Mouse (Mus musculus): ENCODE data around the gene Fam217a.
"Not testable (repeated sequence)": the region's sequence is repeated elsewhere in the genome, so short reads cannot be mapped to it uniquely, and the experiment has no call there.

Fam217a gene

DNA sequence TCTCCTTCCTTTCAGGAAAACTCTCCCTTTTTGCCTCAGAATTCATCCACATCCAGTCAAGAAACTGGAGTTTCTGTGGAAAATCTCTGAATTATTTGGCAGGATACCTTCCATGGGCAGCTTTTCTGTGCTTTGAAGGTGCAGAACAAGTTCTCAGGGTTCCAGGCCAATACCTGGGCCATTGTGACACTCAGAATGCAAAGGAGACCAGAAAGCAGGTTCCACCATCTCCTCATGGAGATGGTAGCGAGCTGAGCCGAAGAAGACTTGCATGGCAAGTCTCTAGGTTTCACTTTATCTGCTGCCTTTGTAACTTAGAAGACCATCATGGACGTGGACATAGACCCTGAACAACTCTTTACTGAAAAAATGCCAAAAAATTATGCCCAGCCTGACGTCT is at the start of gene Fam217a, which contains the start of gene 4933417A18Rik:
TSS of gene Fam217a (minus strand) at position 101 of the 400 bp plus-strand sequence.
TSS of gene 4933417A18Rik (plus strand) at position 200 of the 400 bp plus-strand sequence.
- no peak for DNase-seq

DNA sequence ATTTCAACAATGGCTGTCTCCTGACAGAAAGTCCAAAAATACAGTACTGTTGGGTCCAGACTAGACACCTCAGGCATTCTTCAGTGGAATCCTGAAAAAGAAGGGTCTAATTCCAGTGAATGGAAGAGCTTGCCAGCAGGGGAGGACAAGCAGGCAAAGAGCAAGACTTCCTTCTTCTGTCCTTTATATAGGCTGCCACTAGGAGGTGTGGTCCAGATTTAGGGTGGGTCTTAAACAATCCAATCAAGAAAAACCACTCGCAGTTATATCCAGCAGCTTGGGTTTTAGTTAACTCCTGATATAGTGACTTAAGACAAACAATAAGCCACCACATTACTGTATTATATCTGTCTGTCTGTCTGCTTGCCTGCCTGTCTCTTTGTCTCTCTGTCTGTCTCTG is 49.7 kb upstream of the Fam217a start:
- DNase-seq: no peak

DNA sequence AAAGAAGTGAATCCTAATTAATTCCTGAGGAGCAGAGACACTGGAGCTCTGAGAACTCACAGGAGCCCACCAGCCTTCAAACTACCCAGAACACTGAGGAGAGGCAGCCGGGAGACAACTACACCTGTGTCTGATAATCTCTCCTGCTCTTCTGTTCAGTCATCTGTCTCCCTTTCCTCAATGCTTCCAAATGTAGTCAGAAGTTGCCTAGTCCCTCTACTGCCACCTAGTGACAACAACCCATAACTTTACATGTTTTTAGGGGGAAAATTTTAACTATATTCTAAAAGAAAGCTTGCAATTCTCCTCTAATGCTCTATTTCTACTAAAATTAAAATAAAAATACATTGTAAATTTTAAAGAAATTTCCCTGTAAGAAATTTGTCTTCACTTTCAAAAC is 49.0 kb upstream of the Fam217a start:
- DNase-seq: no peak

DNA sequence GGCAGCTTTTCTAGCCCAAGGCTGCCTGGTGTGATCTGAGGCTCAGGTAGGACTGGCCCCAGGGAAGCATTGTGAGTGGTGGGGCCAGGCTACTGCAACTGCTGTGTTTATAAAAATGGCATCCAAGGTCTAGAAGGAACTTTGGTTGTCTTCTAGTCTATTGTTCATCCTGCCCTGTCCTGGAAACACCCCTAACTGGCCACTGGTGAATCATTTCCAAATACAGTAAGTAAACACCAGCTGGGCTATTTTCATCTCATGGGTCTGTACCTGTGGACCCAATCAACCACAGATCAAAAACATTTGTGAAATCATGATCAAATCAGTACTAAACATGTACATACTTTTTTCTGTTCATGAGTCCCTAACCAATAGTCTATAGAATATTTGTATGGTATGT is 48.3 kb upstream of the Fam217a start:
- not testable (repeated sequence) for DNase-seq

DNA sequence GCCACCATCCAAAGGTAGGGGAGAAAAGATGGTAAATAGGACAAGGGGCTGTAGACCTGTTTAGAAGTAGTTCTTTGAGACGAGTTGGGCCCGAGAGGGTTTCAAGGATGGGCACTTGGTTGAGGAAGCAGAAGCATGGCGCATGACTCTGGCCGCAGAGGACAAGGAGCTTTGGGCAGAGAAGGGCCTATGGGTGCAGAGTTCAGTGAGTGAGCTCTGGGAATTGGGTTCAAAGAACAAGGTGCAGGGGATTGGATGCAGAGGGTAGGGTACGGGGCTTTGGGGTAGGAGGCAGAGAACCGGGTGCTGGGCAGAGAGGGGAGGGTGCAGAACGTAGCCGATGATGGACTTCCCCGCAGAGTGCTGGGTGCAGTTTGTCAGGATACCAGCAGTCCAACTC is 41.5 kb upstream of the Fam217a start:
- not testable (repeated sequence) for DNase-seq

DNA sequence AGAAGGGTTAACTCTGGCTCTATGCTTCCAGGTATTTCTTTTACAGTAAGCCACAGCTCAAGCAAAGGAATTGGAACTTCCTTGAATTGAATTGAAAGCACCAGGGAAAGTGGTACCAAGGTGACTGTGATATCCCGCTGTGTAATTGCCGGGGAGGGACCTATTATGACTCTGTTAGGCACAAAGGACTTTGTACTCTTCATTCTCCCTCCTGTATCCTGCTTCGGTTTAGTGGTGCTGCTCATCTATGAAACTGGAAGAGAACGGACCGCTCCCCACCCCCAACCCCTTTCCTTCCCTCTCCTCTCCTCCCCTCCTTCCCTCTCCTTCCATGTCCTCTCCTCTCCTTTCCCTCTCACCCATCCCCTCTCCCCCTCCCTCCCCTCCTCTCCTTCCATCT is 40.8 kb upstream of the Fam217a start:
- no peak for DNase-seq

DNA sequence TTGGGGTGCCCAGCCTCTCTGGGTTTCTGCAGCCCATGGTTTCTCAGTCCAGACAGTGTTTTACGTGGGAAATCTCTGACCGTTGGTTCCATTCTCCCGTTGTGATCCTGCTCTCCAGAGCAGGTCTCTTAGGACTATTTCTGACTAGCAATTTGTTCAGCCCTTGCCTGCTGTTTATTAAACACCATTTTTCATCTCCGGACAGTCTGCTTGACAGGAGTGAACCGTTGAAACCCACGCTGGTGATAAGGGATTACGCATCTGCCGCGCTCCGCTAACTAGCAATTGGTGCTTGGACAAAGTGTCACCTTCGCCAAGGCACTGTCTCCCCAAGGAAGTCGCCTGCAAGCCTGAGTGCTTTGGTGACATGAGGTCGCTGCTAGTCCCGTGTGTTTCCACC is 40.3 kb upstream of the Fam217a start:
- no peak for DNase-seq

DNA sequence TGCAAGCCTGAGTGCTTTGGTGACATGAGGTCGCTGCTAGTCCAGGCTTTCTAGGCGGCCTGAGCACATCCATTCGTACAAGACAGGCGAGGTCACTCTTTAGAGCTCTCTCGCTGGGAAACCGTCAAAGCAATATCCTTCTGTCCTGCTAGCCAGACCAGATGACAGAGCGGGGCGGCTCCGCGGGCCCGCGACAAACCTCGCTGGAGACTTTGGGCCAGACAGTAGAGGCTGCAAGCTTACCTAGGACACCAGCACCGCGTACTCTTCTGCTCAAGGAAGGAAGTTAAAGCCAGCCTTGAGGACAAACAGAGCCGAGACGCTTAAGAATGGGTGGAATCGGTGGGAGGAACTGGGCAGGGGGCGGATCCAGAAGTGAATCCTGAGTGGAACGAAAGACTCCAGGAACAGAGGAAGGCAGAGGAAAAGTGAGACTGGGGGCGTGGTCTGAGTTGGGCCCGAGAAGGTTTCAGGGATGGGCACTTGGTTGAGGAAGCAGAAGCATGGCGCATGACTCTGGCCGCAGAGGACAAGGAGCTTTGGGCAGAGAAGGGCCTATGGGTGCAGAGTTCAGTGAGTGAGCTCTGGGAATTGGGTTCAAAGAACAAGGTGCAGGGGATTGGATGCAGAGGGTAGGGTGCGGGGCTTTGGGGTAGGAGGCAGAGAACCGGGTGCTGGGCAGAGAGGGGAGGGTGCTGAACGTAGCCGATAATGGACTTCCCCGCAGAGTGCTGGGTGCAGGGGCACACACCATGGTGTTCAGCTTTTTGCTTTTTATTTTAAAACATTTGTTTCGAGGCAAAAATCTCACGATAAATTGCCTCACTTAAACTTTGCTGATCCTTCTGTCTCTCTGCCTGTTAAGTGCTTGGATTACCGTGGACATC is 39.6 kb upstream of the Fam217a start, which contains the start of gene Eci3:
TSS of gene Eci3 (minus strand) at position 300 of the 887 bp plus-strand sequence.
- peak; percentile 12 to 13 for DNase-seq

DNA sequence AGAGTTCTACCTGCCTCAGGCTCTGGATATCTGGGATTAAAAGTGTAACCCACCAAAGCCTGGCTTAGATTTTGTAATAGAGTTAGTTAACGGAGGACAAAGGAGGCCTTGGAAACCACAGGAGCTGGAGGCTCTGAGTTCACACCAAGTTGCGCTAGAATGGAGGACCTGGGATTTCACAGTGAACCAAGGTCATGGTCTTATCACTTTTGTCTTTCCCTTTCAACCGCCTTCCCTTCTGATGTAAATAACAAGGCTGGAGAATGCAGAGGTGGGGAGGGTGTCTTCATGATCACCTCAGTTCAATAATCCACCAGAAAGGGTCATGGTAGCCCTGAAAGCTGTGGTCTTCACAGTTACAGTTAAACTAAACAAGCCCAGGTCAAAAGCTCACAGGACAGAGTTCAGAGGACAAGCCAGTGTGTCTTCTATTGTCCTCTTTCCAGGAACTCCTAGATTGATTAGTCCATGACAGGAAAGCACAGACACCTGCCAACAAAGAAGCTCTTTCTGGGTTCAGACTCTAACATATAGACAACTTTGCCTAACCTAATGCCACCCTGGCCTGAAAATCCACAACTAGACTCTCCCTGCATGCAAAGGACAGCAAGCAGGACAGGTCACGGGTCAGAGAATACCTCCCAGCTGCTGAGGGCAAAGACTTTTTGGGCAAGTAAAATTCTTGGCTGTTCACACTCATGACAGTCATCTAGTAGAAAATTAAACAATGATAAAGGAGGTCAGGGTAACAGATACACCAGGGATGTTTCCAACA is 37.1 kb upstream of the Fam217a start:
- no peak for DNase-seq

DNA sequence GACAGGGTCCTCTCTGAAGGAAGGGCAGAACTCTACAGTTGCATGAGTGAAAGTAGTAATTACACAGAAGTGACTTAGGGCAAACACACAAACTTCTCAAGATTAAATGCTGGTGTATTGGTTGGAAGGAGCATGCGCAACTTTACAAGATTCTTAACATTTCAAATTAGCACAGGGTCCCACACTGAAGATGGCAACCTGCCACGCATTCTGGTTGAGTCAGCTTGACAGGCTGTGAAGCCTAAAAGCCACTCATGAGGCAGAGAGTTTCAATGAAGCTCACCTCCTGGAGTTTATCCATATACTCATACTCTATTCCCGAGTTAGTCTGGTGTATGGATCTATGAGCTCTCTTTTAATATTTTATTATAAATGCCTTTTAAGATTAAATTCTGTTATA is 34.0 kb upstream of the Fam217a start:
- not testable (repeated sequence) for DNase-seq

DNA sequence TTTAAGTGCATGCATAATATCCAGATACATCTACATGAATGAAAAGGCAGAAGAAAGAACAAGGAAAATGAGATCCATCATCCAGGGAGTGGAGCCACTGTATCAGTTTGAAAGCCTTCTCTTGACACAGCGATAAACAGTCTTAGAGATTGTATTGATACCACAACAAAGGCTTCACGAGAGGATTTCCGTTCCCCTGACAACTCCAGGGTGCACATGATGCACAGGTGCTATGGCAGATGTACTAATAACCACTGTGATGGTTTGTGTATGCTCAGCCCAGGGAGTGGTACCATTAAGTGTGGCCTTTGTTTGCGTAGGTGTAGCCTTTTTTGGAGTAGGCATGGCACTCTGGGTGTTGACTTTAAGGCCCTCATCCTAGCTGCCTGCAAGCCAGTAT is 32.8 kb upstream of the Fam217a start:
- DNase-seq: no peak

DNA sequence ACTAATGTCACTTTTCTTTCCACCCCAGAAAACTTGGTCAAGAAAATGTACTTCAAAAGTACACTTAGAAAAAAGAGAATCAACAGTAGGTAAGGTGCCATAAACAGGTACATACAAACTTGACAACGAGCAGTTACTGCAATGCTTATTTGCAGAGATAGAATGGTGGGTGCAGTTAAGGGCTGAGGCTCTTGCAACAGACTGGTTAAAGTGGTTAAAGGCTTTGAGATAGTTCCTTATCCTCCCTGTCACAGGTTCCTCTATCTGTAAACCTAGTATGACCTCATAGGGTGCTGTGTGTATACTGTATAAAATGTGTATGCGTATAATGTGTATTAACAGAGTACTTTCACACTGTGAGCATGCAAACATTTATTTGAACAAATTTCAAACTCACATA is 27.3 kb upstream of the Fam217a start:
- DNase-seq: not testable (repeated sequence)

DNA sequence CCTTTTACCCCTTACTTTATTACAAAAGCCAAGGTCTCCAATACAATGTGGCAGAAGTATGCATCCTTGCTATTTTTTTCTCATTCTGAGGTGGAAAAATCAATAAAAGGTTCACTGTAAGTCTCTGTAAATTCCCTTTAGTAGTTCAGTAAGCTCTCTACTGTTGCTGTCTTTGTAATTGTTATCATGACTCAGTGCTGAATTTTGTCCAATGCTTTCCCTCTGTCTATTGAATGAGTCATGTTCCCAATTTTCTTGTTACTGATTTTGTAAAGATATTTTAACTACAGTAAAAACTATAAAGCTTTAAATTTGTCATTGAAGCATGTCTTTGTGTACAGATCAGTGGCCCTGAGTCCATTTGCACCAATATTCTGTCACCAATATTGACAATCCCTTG is 18.3 kb upstream of the Fam217a start:
- DNase-seq: no peak

DNA sequence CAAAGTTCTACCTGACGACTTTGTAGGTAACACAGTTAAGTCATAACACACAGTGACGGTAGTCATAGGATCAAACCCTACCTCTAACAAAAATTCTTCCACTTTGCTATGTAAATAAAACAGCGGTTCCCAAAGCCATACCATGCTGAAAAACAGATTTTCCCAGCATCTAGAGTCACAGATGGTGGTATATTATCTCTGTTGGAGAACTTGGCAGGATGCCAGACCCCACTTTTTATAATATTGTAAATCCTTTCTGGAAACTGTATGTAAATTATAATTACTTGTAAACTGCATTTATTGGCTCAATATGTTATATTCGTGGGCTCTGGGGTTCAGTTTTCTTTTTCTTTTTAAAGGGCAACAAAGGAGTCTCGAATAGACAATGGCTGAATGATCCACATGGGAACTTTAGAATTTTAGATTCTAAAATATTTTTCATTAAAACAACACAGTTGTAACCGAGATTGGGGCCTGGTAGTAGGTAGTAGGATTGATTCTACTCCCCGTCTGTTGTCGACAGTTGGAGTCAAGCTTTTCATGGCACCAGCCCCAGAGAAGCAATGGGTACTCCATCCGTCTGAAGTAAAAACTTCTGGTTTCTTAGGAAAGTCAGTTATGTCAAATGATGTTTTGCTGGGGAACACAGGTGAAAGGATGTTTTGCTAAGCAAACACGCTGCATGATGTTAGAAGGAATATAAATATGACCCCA is 11.0 kb upstream of the Fam217a start:
- DNase-seq: no peak

DNA sequence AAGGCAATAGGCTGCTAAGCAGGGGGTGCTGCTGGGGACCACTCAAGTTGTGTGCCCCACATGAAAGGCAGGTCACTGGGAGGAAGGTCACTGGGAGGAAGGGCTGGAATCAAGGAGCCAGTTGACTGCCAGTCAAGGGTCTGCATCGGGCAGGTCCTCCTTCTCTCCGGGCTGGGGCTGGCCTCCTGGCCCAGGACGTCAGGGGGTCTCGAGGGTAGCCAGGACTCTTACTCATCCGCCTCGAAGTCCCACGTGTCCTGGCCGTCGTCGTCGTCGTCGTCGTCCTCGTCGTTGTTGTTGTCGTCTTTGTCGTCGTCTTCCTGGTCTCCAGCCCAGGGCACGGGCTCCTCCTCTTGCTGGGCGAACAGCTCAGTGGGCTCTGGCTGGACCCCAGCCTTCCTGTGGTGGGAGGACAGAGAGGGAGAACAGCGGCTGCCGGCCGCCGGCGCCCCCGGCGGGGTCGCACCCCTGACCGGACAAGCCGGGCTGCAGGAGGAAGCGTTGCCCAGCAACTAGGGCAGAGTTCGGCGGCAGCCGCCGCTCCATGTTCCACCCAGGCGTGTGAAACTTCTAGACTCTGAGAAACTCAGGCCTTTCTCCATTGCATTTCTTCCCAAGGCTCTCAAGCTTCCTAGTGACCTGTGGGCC is 7.5 kb downstream of the Fam217a start:
- peak in 1 of 2 experiments; percentile 4 for DNase-seq

DNA sequence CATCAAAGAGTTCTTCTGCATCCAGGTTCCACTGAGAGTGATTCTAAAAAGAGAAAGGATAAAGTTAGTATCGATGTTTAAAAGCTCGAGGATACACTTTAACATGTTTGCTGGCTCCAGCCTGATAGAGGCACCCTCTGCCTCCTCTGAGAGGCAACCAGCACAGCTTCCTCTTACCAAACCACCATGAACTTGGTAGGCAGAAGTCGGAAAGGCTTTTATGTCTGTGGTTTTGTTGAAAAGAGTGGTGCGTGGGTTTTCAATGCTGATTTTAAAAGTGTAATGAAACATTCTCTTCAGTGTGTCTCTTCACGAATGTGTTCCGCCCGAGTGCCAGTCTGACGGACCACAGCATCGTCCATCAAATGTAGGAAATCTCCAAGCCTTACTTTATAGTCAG is 9.5 kb downstream of the Fam217a start:
- no peak for DNase-seq

DNA sequence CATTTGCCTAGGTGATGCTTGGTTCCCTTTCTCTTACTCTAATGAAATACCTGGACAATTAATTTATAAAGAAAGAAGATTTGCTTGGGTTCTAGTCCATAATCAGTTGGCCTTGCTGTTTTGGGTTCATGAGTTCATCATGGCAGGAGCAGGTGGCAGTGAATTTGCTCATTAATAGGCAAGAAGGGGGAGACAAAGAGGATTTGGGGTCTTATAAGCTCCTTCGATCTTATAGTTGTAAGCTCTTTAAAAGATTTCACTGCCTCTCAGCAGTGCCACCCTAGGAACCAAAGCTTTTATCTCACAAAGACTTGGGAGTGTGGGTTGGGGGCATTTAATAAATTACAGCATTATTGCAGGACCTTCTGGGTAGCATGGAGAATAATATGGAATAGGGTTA is 31.2 kb downstream of the Fam217a start:
- no peak for DNase-seq

DNA sequence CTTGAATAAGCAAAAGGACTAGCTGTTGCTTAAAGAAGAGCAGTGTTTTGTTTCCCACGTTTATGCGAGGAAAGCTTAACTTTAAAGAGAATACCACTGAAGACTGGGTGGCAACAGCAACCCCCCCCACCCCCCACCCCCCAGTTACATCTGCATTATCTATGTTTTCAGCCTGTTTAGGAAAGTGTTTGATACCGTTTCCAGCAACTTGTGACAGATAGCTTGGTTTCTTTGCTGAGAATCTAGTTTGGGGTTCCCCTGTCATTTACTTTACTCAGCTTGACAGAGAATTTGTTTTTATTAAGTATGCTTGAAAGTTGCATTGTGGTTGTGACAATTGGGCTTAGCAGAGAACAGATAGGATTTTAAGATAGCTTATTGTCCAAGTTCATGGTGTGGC is 47.6 kb downstream of the Fam217a start:
- no peak for DNase-seq

DNA sequence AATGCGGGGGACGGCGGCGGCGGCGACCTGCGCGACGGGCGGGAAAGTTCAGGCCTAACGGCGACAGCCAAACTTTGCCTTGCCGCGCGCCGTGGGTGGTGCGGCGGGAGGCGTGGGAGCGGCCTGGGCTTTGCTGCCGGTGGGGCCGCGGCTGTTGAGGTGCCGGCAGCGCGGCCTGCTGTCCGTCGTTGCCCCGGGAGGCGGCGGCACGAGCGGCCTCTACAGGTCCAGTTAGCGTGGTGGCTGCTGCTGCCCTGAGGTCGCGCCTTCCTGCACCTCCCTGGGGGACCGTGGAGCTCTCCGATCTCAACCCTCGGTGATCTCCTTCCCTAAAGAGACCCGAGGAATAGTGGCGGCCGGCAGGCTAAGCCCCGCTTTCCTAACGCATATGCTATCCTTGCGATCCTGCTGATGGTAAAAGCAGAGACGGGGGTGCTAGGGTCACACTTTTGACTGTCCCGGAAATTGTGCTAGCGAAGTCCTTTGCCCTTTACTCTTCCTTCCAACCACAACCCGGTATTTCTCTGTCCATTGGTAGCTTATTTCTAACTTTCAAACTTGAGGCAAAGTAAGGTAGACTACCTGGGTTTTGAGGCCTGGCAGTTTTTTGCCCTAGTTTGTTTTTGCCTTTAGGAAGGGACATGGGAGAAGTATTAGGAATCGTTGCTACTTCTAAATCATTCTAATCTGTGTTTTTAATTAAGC is 48.2 kb downstream of the Fam217a start:
- no peak for DNase-seq

DNA sequence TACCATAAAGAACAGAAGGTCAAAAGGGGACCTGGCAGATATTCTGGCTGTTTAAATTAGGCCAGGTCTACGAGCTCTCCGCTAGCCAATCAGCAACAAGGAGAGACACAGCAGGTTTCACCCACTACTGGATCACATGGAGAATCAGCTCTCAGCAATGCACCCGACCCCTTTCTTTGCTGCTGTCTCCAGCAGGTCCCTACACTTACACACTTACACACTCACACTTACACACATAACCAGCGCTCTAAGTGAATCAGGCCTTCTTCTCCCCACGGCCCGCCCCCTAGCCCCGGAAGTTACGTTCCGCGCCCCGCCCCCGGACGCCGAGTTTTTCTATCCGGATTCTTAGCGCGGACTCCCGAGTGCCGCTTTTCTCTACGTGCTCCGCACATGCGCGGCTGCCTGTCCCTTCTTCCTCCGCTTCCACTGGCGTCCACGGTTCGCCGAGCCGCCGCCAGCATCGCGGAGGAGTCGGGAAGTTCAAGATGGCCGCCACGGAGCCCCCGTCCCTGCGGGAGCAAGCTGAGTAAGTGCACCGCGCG is 48.9 kb downstream of the Fam217a start, which contains the start of gene Prpf4b:
TSS of gene Prpf4b (plus strand) at position 137 of the 545 bp plus-strand sequence.
- DNase-seq: peak; percentile 96 to 97

DNA sequence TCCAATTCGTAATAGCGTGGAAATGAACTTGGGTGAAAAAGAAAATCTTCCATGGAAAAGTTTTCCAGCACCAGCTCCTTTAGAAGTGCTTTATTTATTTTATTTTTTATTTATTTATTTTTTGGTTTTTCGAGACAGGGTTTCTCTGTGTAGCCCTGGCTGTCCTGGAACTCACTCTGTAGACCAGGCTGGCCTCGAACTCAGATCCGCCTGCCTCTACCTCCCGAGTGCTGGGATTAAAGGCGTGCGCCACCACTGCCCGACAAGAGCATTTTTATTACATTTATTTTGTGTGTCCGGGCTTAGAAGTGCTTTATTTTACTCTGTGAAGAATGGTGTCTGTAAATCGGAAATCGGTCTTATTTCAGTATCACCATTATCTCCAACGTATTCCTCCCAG is 49.4 kb downstream of the Fam217a start:
- DNase-seq: peak; percentile 40 to 46
